Mouse (Mus musculus): ENCODE measurements around the gene Nr2c2.

DNA sequence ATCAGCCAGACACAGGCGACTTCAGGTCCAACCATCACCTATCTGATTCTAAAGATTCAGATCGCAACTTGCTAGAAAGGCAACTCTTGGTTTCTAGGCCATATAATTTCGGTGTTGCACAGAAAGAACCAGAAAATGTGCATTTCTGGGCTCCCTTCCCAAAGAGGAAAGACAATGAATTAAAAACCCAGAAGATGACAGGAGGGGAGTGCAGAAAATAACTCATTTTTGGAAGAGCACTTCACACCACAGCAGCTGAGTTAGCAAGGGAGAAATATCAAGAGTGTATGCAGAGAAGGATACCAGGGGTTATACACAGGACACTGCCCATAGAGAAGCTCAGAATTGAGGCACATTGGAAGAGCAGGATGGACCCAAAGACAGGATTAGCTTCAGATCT is 6.3 kb upstream of the Nr2c2 start:
- TF ChIP-seq USF1 (IDR thresholded peaks at IDR 0.05; ENCODE audit: low read depth) (no peak), CTCF (IDR thresholded peaks at IDR 0.05; ENCODE audit: control insufficient read depth, insufficient read depth, insufficient read length) (no peak)

All from C2C12 (cell line).